Mouse (Mus musculus) kidney, postnatal 25 days (tissue): ENCODE data around the gene Flvcr1.
A peak's percentile ranks its signal among the peaks of the same experiment; 100 is the strongest.
"Not testable (repeated sequence)": the region's sequence is repeated elsewhere in the genome, so short reads cannot be mapped to it uniquely, and the experiment has no call there.

Experiments used
- DNase-seq, 2 experiments: peaks; one replicate each; pipeline ENCODE4 v3.0.0; 2021; ENCODE audit warnings: mixed read lengths in 2 of 2

Flvcr1 gene

GRCm38 (mm10) chr1:191037999-191038398 lies 12.0 kb upstream of the Flvcr1 start:
- no peak for DNase-seq

GRCm38 (mm10) chr1:191036554-191037334 lies 10.8 kb upstream of the Flvcr1 start, which contains the start of gene Spata45:
Gene Spata45 (plus strand): TSS chr1:191036639.
- DNase-seq: peak in 1 of 2 experiments; percentile 5

- no peak for DNase-seq
Measured at GRCm38 (mm10) chr1:191035649-191036048, 9.7 kb upstream of the Flvcr1 start.

- not testable (repeated sequence) for DNase-seq
Measured at GRCm38 (mm10) chr1:191030922-191031425, 5.0 kb upstream of the Flvcr1 start.

GRCm38 (mm10) chr1:191030182-191030581 lies 4.2 kb upstream of the Flvcr1 start:
- peak in 1 of 2 experiments; percentile 39 for DNase-seq

GRCm38 (mm10) chr1:191025016-191026012 lies 644 bp downstream of the Flvcr1 start:
- DNase-seq: peak; percentile 7 to 48

GRCm38 (mm10) chr1:191023806-191024205 lies 2.2 kb downstream of the Flvcr1 start:
- not testable (repeated sequence) for DNase-seq

GRCm38 (mm10) chr1:191023140-191023539 lies 2.8 kb downstream of the Flvcr1 start:
- no peak for DNase-seq

GRCm38 (mm10) chr1:191021016-191021415 lies 4.9 kb downstream of the Flvcr1 start:
- no peak for DNase-seq

GRCm38 (mm10) chr1:191020217-191020924 lies 5.6 kb downstream of the Flvcr1 start:
- DNase-seq: no peak

GRCm38 (mm10) chr1:191019803-191020202 lies 6.2 kb downstream of the Flvcr1 start:
- DNase-seq: no peak

- no peak for DNase-seq
Measured at GRCm38 (mm10) chr1:191014271-191014670, 11.7 kb downstream of the Flvcr1 start.

- DNase-seq: peak in 1 of 2 experiments; percentile 38
Measured at GRCm38 (mm10) chr1:191008707-191009106, 17.3 kb downstream of the Flvcr1 start.

- peak in 1 of 2 experiments; percentile 55 for DNase-seq
Measured at GRCm38 (mm10) chr1:191002201-191002600, 23.8 kb downstream of the Flvcr1 start.

GRCm38 (mm10) chr1:191000686-191001085 lies 25.3 kb downstream of the Flvcr1 start:
- no peak for DNase-seq

- no peak for DNase-seq
Measured at GRCm38 (mm10) chr1:190998027-190998426, 27.9 kb downstream of the Flvcr1 start.

GRCm38 (mm10) chr1:190996346-190996877 lies 29.5 kb downstream of the Flvcr1 start:
- DNase-seq: no peak

- peak; percentile 89 to 92 for DNase-seq
Measured at GRCm38 (mm10) chr1:190995548-190995947, 30.4 kb downstream of the Flvcr1 start.

- no peak for DNase-seq
Measured at GRCm38 (mm10) chr1:190989437-190990082, 36.4 kb downstream of the Flvcr1 start.

GRCm38 (mm10) chr1:190981412-190981811 lies 44.5 kb downstream of the Flvcr1 start:
- no peak for DNase-seq

GRCm38 (mm10) chr1:190980470-190980869 lies 45.5 kb downstream of the Flvcr1 start:
- DNase-seq: no peak
